Mouse (Mus musculus) spleen, adult 18-20 months (tissue): Measurements from ENCODE around the gene Abcg1.

Experiments
- DNase-seq, 2 experiments: peaks; one replicate each; pipeline ENCODE4 v3.0.0; 2022; ENCODE audit warnings: mixed read lengths in 2 of 2

The Abcg1 gene

DNA sequence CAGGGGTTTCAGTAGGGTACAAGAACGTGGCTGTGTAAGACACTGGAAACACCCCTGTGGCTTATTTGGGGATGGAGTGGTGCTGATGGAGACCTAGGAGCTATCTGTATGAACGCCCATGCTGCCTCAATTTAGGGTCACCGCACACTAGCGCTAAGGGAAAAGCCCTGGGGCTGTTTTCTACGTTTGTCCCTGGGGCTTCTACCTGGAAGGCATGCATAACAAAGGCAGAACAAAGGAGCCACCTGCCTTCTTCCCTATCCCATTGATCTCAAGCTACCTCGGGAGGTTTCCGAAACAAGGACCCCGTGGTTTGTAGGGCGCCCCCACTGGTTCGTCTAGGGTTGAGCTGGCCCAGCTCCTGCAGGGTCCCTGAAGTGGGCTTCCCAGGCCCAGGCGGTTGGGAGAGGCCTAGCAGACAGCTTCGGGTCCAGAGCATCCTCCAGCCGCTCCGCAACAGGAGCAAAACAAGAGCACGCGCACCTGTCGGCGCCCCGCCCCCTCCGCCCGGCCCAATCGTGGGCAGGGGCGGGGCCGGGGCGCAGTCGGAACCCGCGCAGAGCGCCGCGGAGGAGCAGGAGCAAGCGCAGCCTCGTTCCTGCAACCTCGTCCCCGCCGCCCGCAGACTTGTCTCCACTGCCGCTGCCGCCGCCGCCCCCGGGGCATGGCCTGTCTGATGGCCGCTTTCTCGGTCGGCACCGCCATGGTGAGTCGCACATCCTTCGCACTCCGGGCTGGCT, at the start of gene Abcg1:
Abcg1 (plus strand) TSS at position 525 of the 740 bp plus-strand sequence.
- DNase-seq, result peak; percentile 67 to 82

DNA sequence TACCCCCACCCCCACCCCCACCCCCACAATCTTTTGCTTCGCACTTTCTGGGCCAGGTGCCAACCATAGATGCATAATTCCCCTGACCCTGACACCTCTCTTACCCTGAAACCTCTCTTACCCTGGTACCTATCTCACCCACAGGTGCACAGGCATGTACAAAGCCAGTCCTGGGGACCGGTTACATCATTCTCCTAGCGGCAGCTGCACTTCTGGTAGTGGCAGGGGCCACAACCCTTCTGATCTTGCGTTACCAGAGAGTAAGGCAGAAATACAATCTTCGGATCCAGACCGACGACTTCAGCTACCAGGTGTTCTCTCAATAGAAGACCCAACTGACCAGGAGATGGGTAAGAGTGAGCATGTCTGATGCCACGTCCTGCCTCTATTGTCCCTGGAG, 49.1 kb upstream of the Abcg1 start:
- DNase-seq, result no peak

GRCm38 (mm10) chr17:31011551-31012394, 45.7 kb upstream of the Abcg1 start:
- peak; percentile 18 to 61 for DNase-seq

GRCm38 (mm10) chr17:31018267-31018666, 39.2 kb upstream of the Abcg1 start:
- peak; percentile 20 to 66 for DNase-seq

DNA sequence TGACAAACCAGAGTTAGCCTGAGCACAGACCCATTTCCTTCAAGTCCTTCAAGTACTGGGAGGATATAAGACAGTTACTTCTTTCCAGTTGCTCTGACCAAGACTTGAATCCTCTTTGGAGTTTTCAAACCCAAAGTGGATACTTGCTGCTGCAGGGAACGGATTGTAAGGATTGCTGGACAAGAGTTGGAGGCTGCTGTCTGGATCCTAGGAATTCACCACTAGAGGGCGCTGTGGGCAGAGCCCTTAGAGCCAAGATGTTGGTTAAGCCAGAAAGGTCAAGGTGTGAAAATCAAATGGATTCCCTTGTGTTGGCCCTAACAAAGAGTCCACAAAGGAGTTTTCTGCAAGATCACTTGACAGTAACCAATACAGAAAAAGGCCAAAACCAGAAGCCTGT, 38.0 kb upstream of the Abcg1 start:
- DNase-seq, result peak; percentile 24 to 74

DNA sequence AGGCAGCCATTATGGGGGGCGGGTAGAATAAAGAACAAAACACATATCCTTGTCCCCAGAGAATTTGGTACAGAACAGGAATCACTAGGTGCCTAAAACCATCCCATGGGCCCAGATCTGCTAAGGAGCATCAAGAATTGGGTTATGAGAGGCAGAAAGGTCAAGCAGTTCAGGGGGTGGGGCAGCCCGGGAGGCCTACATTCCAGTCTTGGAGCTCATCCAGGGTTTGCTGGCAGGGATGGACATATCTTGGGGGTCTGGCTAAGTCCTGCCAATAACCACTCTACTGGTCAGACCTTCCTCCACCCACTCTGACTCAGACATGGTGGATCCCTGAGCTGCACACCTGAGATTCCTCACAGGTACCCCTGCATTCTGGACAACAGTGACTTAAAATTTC, 37.4 kb upstream of the Abcg1 start:
- no peak for DNase-seq

DNA sequence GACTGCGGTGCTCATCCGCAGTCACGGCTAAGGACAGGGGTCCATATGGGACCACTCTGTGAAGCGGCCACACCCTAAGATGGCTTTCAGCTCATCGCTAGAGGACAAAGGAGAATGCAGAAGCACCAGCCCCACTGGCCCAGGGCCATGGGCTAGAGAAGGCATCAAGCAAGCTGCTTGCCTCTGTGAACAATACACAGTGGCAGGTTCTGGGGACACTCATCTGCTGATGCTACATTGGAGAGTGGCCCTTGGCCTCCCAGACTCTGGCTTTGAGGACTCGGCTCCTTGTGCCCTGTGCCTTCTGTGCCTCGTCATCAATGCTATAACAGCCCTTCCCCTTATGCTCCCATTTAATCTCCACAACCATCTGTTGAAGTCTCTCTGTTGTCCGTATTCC, 36.2 kb upstream of the Abcg1 start:
- DNase-seq, result no peak

DNA sequence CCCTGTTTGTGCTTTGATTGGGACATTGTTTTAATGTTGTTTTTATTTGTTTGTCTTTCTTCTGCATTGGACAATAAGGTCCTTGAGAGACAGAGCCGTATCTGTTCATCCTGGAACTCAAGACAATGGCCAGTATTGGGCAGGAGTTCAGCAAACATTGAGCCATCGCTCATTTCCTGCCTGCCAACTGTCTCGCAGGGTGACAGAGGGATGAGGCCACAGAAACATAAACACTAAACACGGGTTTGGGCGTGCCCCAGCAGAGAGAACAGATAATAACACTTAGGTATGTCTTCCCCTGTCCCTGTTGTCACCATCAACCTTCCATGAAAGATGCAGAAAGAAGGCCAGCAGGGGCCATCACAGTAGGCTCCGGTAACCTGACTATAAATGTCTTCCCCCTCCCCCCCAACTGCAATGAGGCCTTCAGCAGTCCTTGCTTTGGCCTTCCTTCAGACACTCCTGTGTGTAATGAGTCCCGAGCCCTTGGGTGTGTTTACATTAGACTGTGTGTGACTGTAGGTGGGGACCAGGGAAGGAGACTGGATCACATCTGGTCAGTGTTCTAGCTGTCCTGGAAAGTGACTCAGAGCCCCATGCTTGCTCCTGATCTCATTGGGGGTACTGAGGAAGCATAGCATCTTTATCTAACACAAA, 33.2 kb upstream of the Abcg1 start:
- no peak for DNase-seq

DNA sequence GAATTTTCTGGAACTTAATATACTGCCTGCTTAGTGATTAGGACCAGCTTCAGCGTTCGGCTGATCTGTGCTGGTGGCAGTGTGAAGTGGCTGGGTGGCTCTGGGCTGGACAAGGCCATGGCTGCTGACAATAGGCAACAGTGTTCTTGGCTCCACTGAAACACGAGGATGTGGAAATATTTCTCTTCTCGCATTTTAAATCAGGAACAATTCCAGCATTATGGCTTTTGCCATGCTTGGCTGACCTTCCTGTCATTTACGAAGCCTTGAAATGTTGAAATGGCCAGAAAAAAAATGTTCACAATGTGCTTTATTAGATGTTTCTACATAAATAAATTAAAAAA, 32.7 kb upstream of the Abcg1 start:
- no peak for DNase-seq

DNA sequence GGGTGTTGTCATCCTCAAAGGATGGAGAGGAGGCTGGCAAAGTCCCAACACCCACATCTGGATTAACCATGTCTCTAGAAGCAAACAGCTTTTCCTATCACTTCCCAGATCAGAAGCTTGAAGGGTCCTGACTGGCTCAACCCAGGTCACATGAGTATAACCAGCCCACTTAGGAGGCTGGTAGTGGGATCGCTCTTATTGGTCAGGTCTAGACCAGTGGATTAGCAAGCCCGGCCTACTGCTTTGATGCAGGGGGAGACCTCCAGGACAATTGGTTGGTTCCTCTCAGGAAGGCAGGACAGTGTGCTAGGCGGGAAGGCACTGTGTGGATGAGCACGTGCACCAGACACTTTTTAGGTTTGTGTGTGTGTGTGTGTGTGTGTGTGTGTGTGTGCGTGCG, 30.5 kb upstream of the Abcg1 start:
- no peak for DNase-seq

- DNase-seq, result no peak
Measured at GRCm38 (mm10) chr17:31027723-31028122, 29.8 kb upstream of the Abcg1 start.

GRCm38 (mm10) chr17:31028821-31029370, 28.6 kb upstream of the Abcg1 start:
- DNase-seq, result no peak

DNA sequence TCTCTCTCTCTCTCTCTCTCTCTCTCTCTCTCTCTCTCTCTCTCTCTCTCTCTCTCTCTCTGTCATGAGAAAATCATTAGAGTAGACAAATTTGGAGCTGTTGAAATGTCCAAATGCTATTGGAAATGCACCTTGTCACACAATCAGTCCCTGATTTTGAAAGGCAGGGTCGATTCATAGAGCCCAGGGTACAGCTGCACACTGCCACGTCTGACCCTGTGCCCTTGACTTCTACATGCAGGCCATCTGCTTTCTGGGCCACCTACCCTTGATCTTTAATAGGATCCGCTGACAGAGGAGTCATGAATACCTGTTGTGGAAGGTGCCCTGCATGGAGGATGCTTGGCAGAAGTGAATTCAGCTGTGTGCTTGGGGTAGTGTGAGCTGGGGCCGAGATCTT, 28.1 kb upstream of the Abcg1 start:
- DNase-seq, result no peak

GRCm38 (mm10) chr17:31032341-31032740, 25.1 kb upstream of the Abcg1 start:
- DNase-seq, result no peak

DNA sequence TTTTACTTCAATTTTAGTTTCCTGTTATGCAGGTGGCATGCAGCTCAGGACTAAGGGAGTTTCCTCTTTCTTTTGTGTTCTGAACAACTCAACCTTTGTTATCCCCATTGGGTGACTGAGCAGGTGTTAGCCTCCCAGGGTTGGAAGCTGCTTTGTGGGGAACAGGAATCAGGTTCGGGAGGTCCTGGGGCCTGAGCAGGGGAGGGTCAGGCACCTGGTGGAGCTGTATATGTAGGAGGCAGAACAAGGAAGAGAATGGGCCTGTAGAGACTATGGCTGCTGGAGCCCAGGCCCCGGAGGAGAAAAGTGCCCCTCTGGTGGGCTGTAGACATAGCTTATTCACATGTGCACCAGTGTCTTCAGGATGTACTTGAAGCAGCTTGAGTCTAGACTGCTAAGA, 24.2 kb upstream of the Abcg1 start:
- DNase-seq, result peak in 1 of 2 experiments; percentile 4

- peak in 1 of 2 experiments; percentile 2 for DNase-seq
Measured at GRCm38 (mm10) chr17:31034165-31034564, 23.3 kb upstream of the Abcg1 start.

GRCm38 (mm10) chr17:31034674-31035356, 22.7 kb upstream of the Abcg1 start:
- DNase-seq, result no peak

DNA sequence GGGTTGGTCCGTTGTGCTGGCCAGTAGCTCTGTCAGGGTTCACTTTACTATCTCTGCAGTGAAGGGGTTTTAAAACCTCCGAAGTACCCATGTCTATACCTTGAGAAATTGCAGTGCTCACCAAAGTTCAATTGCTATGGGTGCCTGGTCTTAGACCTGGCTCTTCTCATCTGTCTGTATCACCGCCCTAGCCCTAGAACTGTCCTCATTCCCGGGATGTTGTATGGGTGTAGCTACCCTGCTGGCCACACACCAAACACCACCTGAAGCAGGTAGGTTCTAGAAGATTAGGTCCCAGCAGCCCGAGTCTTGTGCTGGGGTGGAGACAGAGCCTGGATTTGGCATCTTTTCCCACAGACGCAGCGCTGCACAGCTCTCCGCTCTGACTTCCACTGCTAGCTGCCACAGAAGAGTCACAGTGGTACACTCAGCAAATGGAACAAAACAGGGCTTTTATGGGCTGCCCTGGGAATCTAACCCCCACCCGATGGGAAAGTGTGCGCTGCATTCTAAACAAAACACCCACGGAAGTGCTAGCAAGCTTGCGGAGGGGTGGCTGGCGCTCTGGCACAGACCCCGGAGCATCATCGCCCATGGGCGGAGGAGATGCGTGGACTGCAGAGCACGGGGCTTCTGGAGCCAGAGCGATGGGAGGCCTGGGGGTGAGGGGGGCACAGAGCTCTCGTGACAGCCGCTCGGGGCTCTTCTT, 21.2 kb upstream of the Abcg1 start:
- DNase-seq, result peak in 1 of 2 experiments; percentile 2

GRCm38 (mm10) chr17:31037331-31037730, 20.1 kb upstream of the Abcg1 start:
- no peak for DNase-seq

GRCm38 (mm10) chr17:31038381-31038780, 19.1 kb upstream of the Abcg1 start:
- DNase-seq, result peak in 1 of 2 experiments; percentile 20

DNA sequence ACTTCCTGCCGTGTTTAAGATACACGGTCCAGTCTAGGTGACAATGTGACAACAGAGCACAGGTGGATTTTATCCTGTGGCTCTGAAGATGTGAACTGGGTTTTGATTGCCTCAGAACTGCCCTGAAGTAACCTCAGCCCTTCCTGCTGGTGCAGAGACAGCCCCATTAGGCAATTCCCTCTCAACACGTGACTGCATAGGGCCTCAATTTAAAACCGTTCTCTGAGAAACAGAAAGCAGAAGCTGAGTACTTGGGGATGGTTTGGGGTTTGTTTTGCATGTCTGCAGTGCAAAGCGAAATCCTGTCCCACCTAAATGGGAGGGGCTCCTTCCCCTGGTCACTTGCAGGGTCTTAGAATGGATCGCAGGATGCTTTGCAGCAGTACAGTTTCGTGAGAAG, 17.8 kb upstream of the Abcg1 start:
- peak; percentile 30 to 36 for DNase-seq

- peak in 1 of 2 experiments; percentile 5 for DNase-seq
Measured at GRCm38 (mm10) chr17:31040421-31040820, 17.1 kb upstream of the Abcg1 start.
